Mouse (Mus musculus) embryo, embryonic 10 days (tissue): ENCODE measurements at regions not wholly inside any gene's neighbourhood (a gene's known extent, or its start where the extent isn't known, plus 50 kb on each side); places are given as distances from the start of the nearest gene placed in this dataset.
A peak's percentile ranks its signal among the peaks of the same experiment; 100 is the strongest.
"Not testable (repeated sequence)": the region's sequence is repeated elsewhere in the genome, so short reads cannot be mapped to it uniquely, and the experiment has no call there.

Experiments used
- DNase-seq: peaks from one replicate; pipeline ENCODE4 v3.0.0-alpha.2; 2015; ENCODE audit warnings: low spot score

- DNase-seq: no peak
Measured at GRCm38 (mm10) chr1:166900028-166900427, 101.2 kb upstream of the Fam78b start.

- no peak for DNase-seq
Measured at GRCm38 (mm10) chr1:166900441-166901161, 100.6 kb upstream of the Fam78b start.

DNA sequence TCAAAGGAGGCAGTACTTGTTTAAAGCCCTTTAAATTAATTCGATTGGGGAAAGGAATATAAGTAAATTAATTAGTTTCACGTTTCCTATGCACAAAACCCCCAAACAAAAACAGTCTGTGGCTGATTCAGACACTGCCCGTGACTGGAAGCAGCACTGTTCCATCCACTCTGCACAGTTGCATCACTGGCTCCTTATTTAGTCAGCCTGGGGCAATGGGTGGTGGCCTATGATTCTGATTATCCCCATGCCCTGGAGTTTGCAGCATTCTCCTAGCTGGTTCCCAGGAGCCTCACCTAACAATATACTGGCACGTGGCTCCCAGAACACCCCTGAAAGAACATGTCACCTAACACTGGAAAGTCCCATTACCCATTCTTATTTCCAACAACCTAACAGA is 99.6 kb upstream of the Fam78b start:
- DNase-seq: no peak

GRCm38 (mm10) chr1:166903417-166903816 is 97.8 kb upstream of the Fam78b start:
- DNase-seq: no peak

DNA sequence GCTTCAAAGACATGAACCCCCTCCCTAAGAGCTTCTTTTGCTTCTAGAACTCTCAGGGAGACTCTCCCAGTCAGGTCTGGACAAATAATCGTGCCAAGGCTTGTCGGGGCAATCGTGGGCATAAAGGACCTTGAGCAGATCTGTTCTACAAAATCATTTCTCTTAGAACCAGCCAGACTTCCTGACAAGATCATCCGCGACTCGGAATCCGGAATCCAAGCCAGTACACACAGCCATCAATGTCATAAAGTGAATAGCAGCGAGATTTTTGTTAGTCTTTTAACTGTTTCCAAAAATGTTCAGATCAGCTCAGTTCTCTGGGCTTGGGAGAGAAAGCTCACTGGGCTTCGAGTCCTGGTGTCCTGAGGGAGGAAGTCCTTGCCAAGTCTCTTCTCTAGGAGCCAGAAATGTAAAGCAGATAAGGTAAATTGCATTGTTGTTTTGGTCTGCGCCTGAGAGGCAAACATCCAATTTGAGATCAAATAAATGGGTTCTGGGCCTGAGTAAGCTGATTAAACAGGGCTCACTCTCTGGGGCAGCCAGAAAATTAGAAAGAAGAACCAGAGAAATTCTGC is 92.9 kb upstream of the Fam78b start:
- DNase-seq: no peak

- not testable (repeated sequence) for DNase-seq
Measured at GRCm38 (mm10) chr1:166912195-166912594, 89.0 kb upstream of the Fam78b start.

DNA sequence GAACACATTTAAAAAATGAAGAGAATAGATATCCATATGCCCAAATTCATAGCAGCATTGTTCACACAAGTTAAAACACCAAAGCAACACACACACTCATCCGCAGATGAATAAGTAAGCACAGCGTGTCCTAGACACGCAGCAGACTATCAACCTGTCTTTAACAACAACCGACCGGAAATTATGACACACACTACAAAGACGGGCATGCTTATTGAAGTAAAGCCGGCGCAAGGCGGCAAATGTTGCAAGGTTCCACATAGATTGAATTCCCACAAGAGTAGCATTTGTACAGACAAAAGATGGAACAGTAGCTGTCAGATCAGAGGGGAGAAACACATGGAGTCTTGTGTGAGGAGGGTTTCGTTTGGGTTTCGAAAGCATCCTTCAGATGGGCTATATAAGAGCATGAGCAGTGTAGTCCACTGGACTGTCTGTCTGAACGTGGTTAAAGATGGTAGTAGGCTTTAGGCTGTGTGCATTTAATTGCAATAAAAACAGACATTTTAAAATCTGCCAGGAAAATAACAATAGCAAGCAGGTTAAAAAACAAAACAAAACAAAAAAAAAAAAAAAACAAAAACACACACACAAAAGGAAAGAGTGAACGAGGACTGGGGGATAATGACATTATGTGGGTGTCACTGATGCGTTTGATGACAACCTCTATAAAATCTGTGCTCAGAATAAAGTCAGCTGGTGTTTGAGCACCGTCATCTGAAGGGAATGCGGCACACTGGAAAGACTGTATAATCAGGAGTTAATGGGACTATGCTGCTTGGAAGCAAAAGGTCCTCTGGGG is 78.1 kb upstream of the Fam78b start:
- no peak for DNase-seq

GRCm38 (mm10) chr1:166923713-166923975 is 77.6 kb upstream of the Fam78b start:
- DNase-seq: no peak

GRCm38 (mm10) chr1:166924126-166924525 is 77.1 kb upstream of the Fam78b start:
- DNase-seq: no peak

- DNase-seq: no peak
Measured at GRCm38 (mm10) chr1:166926078-166926477, 75.1 kb upstream of the Fam78b start.

DNA sequence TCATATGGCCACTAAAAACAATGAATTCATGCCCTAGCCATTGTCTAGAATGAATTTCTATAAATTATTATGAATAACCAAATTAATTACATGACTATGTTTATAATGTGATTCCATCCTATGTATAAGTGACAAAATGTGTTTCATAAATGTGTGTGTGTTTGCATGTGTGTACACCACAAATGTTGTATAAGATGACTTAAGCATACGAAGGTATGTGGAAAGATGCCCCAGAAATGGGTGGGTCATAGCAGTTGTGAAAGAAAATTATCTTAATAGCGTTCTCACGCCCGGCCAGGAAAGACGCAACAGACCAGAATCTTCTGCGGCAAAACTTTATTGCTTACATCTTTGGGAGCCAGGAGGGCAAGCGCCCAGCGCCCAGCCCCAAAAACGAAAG is 61.5 kb upstream of the Fam78b start:
- DNase-seq: not testable (repeated sequence)

- not testable (repeated sequence) for DNase-seq
Measured at GRCm38 (mm10) chr1:166940146-166941076, 60.8 kb upstream of the Fam78b start.

- DNase-seq: no peak
Measured at GRCm38 (mm10) chr1:166942201-166942600, 59.0 kb upstream of the Fam78b start.

DNA sequence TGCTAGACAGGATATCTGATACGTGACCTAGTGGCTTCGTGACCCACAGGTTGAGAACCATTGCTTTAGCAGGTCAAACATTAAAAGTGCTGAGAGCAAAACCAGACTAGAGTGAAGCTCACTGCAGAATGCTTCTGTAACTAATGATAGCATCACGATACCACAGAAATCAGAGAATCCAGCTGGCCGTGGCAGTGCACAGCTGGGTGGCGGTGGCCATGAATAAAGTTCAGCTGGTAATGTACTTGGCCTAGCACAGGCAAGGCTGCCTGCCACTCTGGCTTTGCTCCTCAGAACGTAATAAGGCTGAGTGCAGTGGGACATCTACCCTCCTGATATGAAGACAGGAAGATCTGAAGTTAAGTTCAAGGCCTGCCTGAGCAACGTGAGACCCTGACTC is 56.7 kb upstream of the Fam78b start:
- no peak for DNase-seq

DNA sequence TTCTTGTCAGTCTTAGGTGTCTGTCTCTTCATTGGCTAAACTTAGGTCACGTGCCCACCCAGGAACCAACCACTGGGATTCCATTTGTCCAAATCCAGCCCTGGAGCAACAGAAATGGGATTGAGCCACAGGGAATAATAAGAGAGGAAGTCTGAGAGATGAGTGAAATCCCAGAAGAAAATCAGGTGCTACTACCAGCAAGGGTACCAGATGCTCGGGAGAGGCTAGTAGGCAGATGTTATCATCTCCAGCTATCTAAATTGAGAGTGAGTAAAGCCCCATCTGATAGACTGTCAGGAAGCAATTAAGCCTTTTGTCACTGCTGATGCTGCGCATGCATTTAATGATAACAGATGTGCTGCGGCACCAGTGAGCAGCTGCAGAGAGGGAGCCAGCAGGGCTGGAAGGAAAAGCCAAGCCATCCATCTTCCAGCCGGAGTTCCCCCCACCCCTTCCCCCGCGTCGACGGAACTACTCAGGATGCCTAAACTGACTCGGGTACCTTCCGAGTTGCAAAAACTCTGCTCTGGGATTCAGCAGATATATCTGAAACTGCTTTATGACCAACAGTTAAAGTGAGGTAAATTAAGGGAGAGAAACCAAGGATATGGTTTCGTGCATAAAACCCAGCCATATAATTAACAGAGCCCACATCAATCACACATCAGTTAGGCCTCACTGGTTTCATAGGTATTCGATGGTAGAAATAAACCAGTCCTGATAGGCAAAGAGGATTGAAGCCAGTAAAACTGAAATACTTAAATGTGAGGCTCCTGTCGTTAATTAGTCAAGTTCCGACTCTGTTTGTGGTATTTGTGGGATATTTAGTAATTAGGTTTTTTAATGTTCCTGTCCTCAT is 53.1 kb upstream of the Fam78b start:
- peak; percentile 56 for DNase-seq
